Mouse (Mus musculus) neural tube, embryonic 15.5 days (tissue): ENCODE results near the gene Bhlhe40. TPM values are rescaled to one million over a fixed set of nuclear protein-coding genes. Genes with fewer than 3 reads are reported as not detected.
A peak's percentile ranks its signal among the peaks of the same experiment; 100 is the strongest.

Experiments used
- ATAC-seq: fragments of 200-750 bp; cut with Nextera tagmentation; 2 replicates; pipeline ENCODE4 v1.8.0; 2017; ENCODE audit warnings: mild to moderate bottlenecking, moderate TSS enrichment, moderate library complexity; ENCODE audit not compliant: low FRiP score
- H3K27ac ChIP-seq: fragments of 300-500 bp; sonication (generic); replicated peaks from 2 replicates; pipeline ENCODE4 v1.5.1; 2015; ENCODE audit warnings: mild to moderate bottlenecking, inconsistent platforms
- H3K27me3 ChIP-seq: fragments of 300-500 bp; sonication (generic); replicated peaks from 2 replicates; pipeline ENCODE4 v1.6.1; 2015; ENCODE audit warnings: inconsistent platforms
- H3K36me3 ChIP-seq: fragments of 300-500 bp; sonication (generic); 2 replicates; pipeline ENCODE4 v1.6.1; 2015; ENCODE audit warnings: inconsistent platforms
- H3K4me1 ChIP-seq: fragments of 300-500 bp; sonication (generic); 2 replicates; pipeline ENCODE4 v1.6.1; 2015; ENCODE audit warnings: inconsistent platforms
- H3K4me2 ChIP-seq: fragments of 300-500 bp; sonication (generic); 2 replicates; pipeline ENCODE4 v1.6.1; 2015; ENCODE audit warnings: inconsistent platforms, mild to moderate bottlenecking, moderate library complexity
- H3K4me3 ChIP-seq: fragments of 300-500 bp; sonication (generic); replicated peaks from 2 replicates; pipeline ENCODE4 v1.5.1; 2015; ENCODE audit warnings: mild to moderate bottlenecking, inconsistent platforms
- H3K9ac ChIP-seq: fragments of 300-500 bp; sonication (generic); replicated peaks from 2 replicates; pipeline ENCODE4 v1.6.1; 2015; ENCODE audit warnings: mild to moderate bottlenecking, inconsistent platforms
- H3K9me3 ChIP-seq: fragments of 300-500 bp; sonication (generic); replicated peaks from 2 replicates; pipeline ENCODE4 v1.6.1; 2016; ENCODE audit warnings: inconsistent platforms
- WGBS: fragments of 180-500 bp; shearing (Covaris S2); methylation state at CpG from one replicate; pipeline ENCODE4 v1.1.7; 2015; ENCODE audit warnings: mixed read lengths; 5-methylcytosine and 5-hydroxymethylcytosine counted together
- polyA plus RNA-seq: library from polyadenylated mRNA; unstranded; fragments of >200 nt; fragmentation: Nextera tagmentation; extraction: Ambion mirVana; gene quantifications from 2 replicates; pipeline ENCODE4 v1.2.1, GENCODE M21; 2015

Bhlhe40 gene
- polyA plus RNA-seq, 1 experiment from 2014 or later: 5.3 TPM

DNA sequence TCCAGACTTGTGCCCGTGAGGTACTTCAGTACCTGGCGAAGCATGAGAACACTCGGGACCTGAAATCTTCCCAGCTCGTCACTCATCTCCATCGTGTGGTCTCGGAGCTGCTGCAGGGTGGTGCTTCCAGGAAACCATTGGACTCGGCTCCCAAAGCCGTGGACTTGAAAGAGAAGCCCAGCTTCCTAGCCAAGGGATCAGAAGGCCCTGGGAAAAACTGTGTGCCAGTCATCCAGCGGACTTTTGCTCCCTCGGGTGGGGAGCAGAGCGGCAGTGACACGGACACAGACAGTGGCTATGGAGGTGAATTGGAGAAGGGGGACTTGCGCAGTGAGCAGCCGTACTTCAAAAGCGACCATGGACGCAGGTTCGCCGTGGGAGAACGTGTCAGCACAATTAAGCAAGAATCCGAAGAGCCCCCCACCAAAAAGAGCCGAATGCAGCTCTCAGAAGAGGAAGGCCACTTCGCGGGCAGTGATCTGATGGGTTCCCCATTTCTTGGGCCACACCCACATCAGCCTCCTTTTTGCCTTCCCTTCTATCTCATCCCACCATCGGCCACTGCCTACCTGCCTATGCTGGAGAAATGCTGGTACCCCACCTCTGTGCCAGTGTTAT lies 4.2 kb downstream of the Bhlhe40 start:
- ATAC-seq: no peak
- no peak overlapping the region for H3K9ac ChIP-seq
- H3K4me2 ChIP-seq: no peak overlapping the region
- peaks cover 37% of the 10 kb centered on the region for H3K4me1 ChIP-seq
- H3K4me3 ChIP-seq: no peak overlapping the region
- H3K27ac ChIP-seq: no peak overlapping the region
- 0 out of 2 replicates have a peak, but pooled peaks cover 3% of the 10 kb centered on the region for H3K27me3 ChIP-seq
- WGBS: 86% methylated on average over 24 of the region's 24 CpGs
- H3K36me3 ChIP-seq: no peaks in the 10 kb centered on the region
- H3K9me3 ChIP-seq: no peaks in the 10 kb centered on the region

DNA sequence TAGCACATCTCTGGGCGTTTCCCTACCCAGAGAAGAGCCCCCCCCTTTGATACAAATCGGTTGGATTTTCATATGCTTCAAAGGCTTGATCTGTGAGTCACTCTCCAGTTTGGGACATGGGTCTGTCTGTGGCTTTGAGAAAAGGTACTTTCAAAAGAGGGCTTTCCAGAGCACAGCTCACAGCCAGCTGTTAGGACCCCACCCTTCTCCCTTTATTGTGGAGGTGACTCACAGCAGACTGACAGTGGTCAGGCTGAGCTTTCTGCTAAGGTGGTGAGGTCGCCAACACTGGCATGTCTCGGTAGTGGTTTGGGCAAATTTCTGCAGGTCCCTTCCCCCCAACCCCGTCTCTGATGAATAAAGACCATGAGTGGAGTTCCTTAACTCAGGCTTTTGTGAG lies 5.2 kb downstream of the Bhlhe40 start:
- ATAC-seq: no peak

GRCm38 (mm10) chr6:108666648-108667488 lies 6.4 kb downstream of the Bhlhe40 start:
- Histone ChIP-seq H3K27ac (no peak overlapping the region), H3K27me3 (0 out of 2 replicates have a peak, but pooled peaks cover 7% of the 10 kb centered on the region), H3K9me3 (no peaks in the 10 kb centered on the region), H3K4me3 (no peak overlapping the region), H3K36me3 (no peaks in the 10 kb centered on the region), H3K4me2 (no peak overlapping the region), H3K4me1 (peaks cover 25% of the 10 kb centered on the region), H3K9ac (no peak overlapping the region)
- 87% methylated on average over 12 of the region's 12 CpGs for WGBS
- no peak for ATAC-seq

More for the DNA sequence above, 5.2 kb downstream of the Bhlhe40 start:
- Histone ChIP-seq H3K4me1 (peaks cover 36% of the 10 kb centered on the region), H3K27ac (no peak overlapping the region), H3K4me2 (no peak overlapping the region), H3K9ac (no peak overlapping the region), H3K4me3 (no peak overlapping the region), H3K27me3 (0 out of 2 replicates have a peak, but pooled peaks cover 5% of the 10 kb centered on the region), H3K36me3 (no peaks in the 10 kb centered on the region), H3K9me3 (no peaks in the 10 kb centered on the region)
- WGBS: 77% methylated on average over 5 of the region's 5 CpGs

DNA sequence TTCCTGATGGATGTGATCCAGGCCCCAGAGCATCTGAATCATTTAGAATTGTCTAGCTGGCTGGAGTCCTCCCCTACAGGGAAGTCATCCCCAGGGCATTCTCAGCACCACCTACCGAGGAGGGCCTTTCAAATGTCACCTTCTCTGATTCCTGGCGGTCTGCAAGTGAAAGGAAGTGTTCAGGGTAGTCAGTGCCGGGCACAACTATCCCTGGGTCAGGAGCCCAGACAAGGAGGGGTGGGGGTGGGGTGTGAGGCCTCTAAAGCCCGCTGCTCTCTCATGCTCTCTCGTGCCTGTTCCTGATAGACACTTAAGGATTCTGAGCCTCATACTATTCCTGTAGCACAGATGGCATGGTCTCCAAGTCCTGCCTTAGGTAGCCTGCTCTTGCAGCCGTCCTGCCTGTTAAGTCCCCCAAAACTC lies 7.2 kb downstream of the Bhlhe40 start:
- peak; percentile 45; the same call in 1 of the 2 replicates for ATAC-seq

DNA sequence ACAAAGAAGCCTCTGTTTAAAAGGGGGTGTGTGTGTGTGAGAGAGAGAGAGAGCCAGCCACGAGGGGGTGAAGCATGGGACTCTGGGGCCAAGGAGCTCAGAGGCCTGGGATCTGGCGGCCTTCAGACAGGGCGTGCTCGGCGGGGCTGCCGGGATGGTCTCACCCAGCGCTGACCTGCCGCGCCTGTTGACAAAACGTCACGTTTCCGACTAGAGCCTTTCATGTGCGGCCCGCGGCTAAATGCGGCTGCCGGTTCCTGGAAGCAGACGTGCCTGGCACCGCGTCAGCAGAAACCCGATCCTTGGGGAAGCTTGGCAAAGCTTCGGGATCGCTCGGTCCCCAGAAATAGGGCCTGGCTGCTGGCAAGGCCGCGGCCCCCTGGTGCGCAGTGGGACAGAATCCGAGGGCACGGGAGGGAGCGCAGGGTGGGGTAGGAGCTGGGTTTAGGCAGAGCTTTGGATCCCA lies 7.9 kb downstream of the Bhlhe40 start:
- Histone ChIP-seq H3K9ac (peak overlapping the region; percentile 41), H3K36me3 (no peaks in the 10 kb centered on the region), H3K9me3 (no peaks in the 10 kb centered on the region), H3K4me2 (peak overlapping the region; percentile 63), H3K27me3 (0 out of 2 replicates have a peak, but pooled peaks cover 7% of the 10 kb centered on the region), H3K4me1 (peaks cover 16% of the 10 kb centered on the region), H3K4me3 (peak overlapping the region; percentile 33), H3K27ac (peak overlapping the region; percentile 71)
- peak; percentile 87 for ATAC-seq
- WGBS: 1% methylated on average over 30 of the region's 30 CpGs

More for the DNA sequence above, 7.2 kb downstream of the Bhlhe40 start:
- Histone ChIP-seq H3K27me3 (0 out of 2 replicates have a peak, but pooled peaks cover 7% of the 10 kb centered on the region), H3K4me2 (peak overlapping the region; percentile 63; the same call in 1 of the 2 replicates), H3K9me3 (no peaks in the 10 kb centered on the region), H3K27ac (peak overlapping the region; percentile 71), H3K9ac (no peak overlapping the region), H3K4me1 (peaks cover 22% of the 10 kb centered on the region), H3K4me3 (no peak overlapping the region), H3K36me3 (no peaks in the 10 kb centered on the region)
- 20% methylated on average over 6 of the region's 6 CpGs for WGBS

- Histone ChIP-seq H3K27me3 (0 out of 2 replicates have a peak, but pooled peaks cover 7% of the 10 kb centered on the region), H3K9ac (no peak overlapping the region), H3K4me1 (peaks cover 16% of the 10 kb centered on the region), H3K4me2 (no peak overlapping the region), H3K9me3 (no peaks in the 10 kb centered on the region), H3K4me3 (no peak overlapping the region), H3K36me3 (no peaks in the 10 kb centered on the region), H3K27ac (no peak overlapping the region)
- no peak for ATAC-seq
- WGBS: 88% methylated on average over 3 of the region's 3 CpGs
Measured at GRCm38 (mm10) chr6:108670276-108670675, 9.8 kb downstream of the Bhlhe40 start.

- 75% methylated on average over 3 of the region's 3 CpGs for WGBS
- Histone ChIP-seq H3K36me3 (no peaks in the 10 kb centered on the region), H3K4me2 (no peak overlapping the region), H3K9ac (no peak overlapping the region), H3K27me3 (0 out of 2 replicates have a peak, but pooled peaks cover 7% of the 10 kb centered on the region), H3K27ac (no peak overlapping the region), H3K4me3 (no peak overlapping the region), H3K9me3 (no peaks in the 10 kb centered on the region), H3K4me1 (peaks cover 16% of the 10 kb centered on the region)
- ATAC-seq: no peak
Measured at GRCm38 (mm10) chr6:108670821-108671220, 10.4 kb downstream of the Bhlhe40 start.

DNA sequence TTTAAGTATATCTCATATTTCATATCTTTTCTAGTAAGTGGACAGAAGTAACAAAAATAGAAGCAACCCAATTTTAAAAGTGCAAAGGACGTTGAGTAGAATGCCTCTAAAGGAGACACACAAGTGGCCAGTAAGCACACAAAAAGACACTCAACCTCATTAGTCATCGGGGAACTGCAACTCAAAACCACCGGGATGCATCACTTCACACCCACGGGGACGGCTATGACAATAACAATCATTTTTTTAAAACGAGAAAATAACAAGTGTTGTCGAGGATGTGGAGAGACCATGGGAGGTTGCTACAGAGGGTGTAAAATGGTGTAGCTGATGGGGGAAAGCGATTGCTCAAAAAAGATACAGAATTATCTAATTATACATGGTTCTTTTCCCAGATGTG lies 11.7 kb downstream of the Bhlhe40 start:
- H3K27ac ChIP-seq: no peak overlapping the region
- no peak overlapping the region for H3K9ac ChIP-seq
- no peak overlapping the region for H3K4me2 ChIP-seq
- 0 out of 2 replicates have a peak, but pooled peaks cover 7% of the 10 kb centered on the region for H3K27me3 ChIP-seq
- H3K4me3 ChIP-seq: no peak overlapping the region
- 77% methylated on average over 8 of the region's 8 CpGs for WGBS
- no peaks in the 10 kb centered on the region for H3K36me3 ChIP-seq
- H3K4me1 ChIP-seq: peaks cover 16% of the 10 kb centered on the region
- no peak for ATAC-seq
- no peaks in the 10 kb centered on the region for H3K9me3 ChIP-seq

- Histone ChIP-seq H3K4me1 (no peaks in the 10 kb centered on the region), H3K27me3 (0 out of 2 replicates have a peak, but pooled peaks cover 7% of the 10 kb centered on the region), H3K4me2 (no peak overlapping the region), H3K27ac (no peak overlapping the region), H3K4me3 (no peak overlapping the region), H3K36me3 (no peaks in the 10 kb centered on the region), H3K9me3 (no peaks in the 10 kb centered on the region), H3K9ac (no peak overlapping the region)
- WGBS: 94% methylated on average over 2 of the region's 2 CpGs
- ATAC-seq: no peak
Measured at GRCm38 (mm10) chr6:108674221-108674620, 13.8 kb downstream of the Bhlhe40 start.

DNA sequence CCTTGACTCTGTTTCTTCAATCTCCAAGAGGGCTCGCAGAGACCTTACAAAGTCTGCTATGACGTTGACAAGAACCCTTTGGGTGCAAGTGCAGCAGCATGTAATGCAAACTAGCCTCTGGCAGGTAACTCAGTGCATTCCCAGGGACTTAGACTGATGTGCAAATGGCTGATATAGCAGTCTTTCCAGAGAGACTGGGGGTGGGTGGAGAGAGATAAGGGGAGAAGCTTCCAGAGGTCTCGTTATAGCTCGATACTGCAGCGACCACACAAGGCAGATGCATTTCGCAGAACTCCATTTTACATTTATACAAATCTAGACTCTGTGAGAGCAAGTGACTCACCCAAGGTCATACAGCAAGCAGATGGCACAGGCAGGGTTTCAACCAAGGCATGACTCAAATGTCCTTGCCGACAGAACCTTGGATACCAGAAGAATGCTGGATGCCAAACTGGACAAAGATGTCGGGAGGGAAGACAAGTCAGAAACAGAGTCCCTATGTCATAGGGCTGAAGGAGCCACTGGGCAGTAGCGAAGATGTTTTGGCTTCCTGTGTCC lies 16.4 kb downstream of the Bhlhe40 start:
- Histone ChIP-seq H3K4me2 (no peak overlapping the region), H3K4me1 (no peaks in the 10 kb centered on the region), H3K4me3 (no peak overlapping the region), H3K9ac (no peak overlapping the region), H3K27ac (no peak overlapping the region), H3K27me3 (no peaks in the 10 kb centered on the region), H3K9me3 (no peaks in the 10 kb centered on the region), H3K36me3 (no peaks in the 10 kb centered on the region)
- 94% methylated on average over 9 of the region's 9 CpGs for WGBS
- no peak for ATAC-seq

GRCm38 (mm10) chr6:108677697-108678096 lies 17.3 kb downstream of the Bhlhe40 start:
- H3K36me3 ChIP-seq: no peaks in the 10 kb centered on the region
- no peak overlapping the region for H3K9ac ChIP-seq
- H3K9me3 ChIP-seq: no peaks in the 10 kb centered on the region
- no peak overlapping the region for H3K4me2 ChIP-seq
- no peak overlapping the region for H3K4me3 ChIP-seq
- 87% methylated on average over 4 of the region's 4 CpGs for WGBS
- H3K27ac ChIP-seq: no peak overlapping the region
- no peaks in the 10 kb centered on the region for H3K4me1 ChIP-seq
- H3K27me3 ChIP-seq: no peaks in the 10 kb centered on the region
- no peak for ATAC-seq
